Mouse (Mus musculus): Measurements from ENCODE around the gene Gm31371. TPM values are rescaled to one million over a fixed set of nuclear protein-coding genes. Genes with fewer than 3 reads are reported as not detected.
"Not testable (repeated sequence)": the region's sequence is repeated elsewhere in the genome, so short reads cannot be mapped to it uniquely, and the experiment has no call there.

Gm31371 gene
- not detected in 2 replicates for polyA plus RNA-seq (2015; fragmentation: Nextera tagmentation; extraction: Ambion mirVana)

GRCm38 (mm10) chr8:19903092-19903491 lies at the start of gene Gm31371:
Gene Gm31371, plus strand, starts transcription at chr8:19903392.
- 85% methylated on average over 2 of the region's 4 CpGs for WGBS

DNA sequence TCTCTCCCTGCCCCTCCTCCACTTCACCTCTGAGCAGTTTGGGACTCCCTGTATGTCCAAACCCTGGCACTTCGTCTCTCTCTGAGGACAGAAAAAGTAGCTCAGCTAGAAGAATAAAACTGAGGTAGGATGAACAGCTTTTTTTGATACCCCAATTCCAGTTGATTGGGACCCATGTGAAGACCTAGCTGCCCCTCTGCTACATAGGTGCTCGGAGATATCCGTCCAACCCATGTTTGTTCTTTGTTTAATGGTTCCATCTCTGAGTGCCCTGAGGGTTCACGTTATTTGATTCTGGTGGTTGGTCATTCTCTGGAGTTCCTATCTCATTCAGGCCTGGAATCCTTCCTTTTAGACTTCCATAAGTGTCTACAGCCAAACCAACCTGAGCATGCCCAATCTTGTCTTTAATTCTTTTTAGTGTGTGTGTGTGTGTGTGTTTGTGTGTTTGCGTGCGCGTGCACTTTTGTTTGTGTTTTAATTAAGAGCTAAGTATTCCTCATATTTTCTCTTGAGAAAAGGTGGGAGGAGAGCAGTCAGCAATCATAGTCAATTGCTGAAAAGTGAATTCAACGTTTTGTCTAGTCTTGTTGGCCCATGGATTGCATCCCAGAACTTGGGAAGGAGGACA lies 3.3 kb downstream of the Gm31371 start:
- H3K27me3 ChIP-seq (replicated peaks; ENCODE audit: control insufficient read depth, insufficient read depth, low read length); H3K9ac ChIP-seq (replicated peaks; ENCODE audit: low read depth, low read length); H3K4me2 ChIP-seq (ENCODE audit: low read length); ATAC-seq; H3K9me3 ChIP-seq (ENCODE audit: control insufficient read depth, low read length); H3K36me3 ChIP-seq (ENCODE audit: control insufficient read depth, insufficient read depth); H3K4me3 ChIP-seq (replicated peaks; ENCODE audit: low read length); H3K27ac ChIP-seq (ENCODE audit: low read length); H3K4me1 ChIP-seq (replicated peaks; ENCODE audit: control insufficient read depth, insufficient read depth, low read length): not testable (repeated sequence)
- 92% methylated on average over 7 of the region's 8 CpGs for WGBS

More at GRCm38 (mm10) chr8:19903092-19903491, at the start of gene Gm31371:
- not testable (repeated sequence) for H3K9ac ChIP-seq (replicated peaks; ENCODE audit: low read depth, low read length); ATAC-seq; H3K4me1 ChIP-seq (replicated peaks; ENCODE audit: control insufficient read depth, insufficient read depth, low read length); H3K27me3 ChIP-seq (replicated peaks; ENCODE audit: control insufficient read depth, insufficient read depth, low read length); H3K36me3 ChIP-seq (ENCODE audit: control insufficient read depth, insufficient read depth); H3K9me3 ChIP-seq (ENCODE audit: control insufficient read depth, low read length); H3K4me2 ChIP-seq (ENCODE audit: low read length); H3K4me3 ChIP-seq (replicated peaks; ENCODE audit: low read length); H3K27ac ChIP-seq (ENCODE audit: low read length)

- not testable (repeated sequence) for H3K4me3 ChIP-seq (replicated peaks; ENCODE audit: low read length); H3K36me3 ChIP-seq (ENCODE audit: control insufficient read depth, insufficient read depth); H3K9me3 ChIP-seq (ENCODE audit: control insufficient read depth, low read length); ATAC-seq; H3K27ac ChIP-seq (ENCODE audit: low read length); H3K27me3 ChIP-seq (replicated peaks; ENCODE audit: control insufficient read depth, insufficient read depth, low read length); H3K4me2 ChIP-seq (ENCODE audit: low read length); H3K4me1 ChIP-seq (replicated peaks; ENCODE audit: control insufficient read depth, insufficient read depth, low read length); H3K9ac ChIP-seq (replicated peaks; ENCODE audit: low read depth, low read length)
- 82% methylated on average over 4 of the region's 6 CpGs for WGBS
Observed at GRCm38 (mm10) chr8:19908841-19909321, 5.7 kb downstream of the Gm31371 start.

- not testable (repeated sequence) for ATAC-seq
- 82% methylated on average over 2 of the region's 3 CpGs for WGBS
Observed at GRCm38 (mm10) chr8:19919086-19919485, 15.9 kb downstream of the Gm31371 start.

GRCm38 (mm10) chr8:19934274-19934673 lies 31.1 kb downstream of the Gm31371 start:
- not testable (repeated sequence) for H3K27ac ChIP-seq (ENCODE audit: low read length); H3K4me3 ChIP-seq (replicated peaks; ENCODE audit: low read length)
- WGBS = no CpG with 5 or more reads among the region's 6 CpGs

More at GRCm38 (mm10) chr8:19919086-19919485, 15.9 kb downstream of the Gm31371 start:
- not testable (repeated sequence) for H3K27me3 ChIP-seq (replicated peaks; ENCODE audit: control insufficient read depth, insufficient read depth, low read length); H3K4me1 ChIP-seq (replicated peaks; ENCODE audit: control insufficient read depth, insufficient read depth, low read length); H3K4me2 ChIP-seq (ENCODE audit: low read length); H3K9ac ChIP-seq (replicated peaks; ENCODE audit: low read depth, low read length); H3K36me3 ChIP-seq (ENCODE audit: control insufficient read depth, insufficient read depth); H3K27ac ChIP-seq (ENCODE audit: low read length); H3K9me3 ChIP-seq (ENCODE audit: control insufficient read depth, low read length); H3K4me3 ChIP-seq (replicated peaks; ENCODE audit: low read length)

DNA sequence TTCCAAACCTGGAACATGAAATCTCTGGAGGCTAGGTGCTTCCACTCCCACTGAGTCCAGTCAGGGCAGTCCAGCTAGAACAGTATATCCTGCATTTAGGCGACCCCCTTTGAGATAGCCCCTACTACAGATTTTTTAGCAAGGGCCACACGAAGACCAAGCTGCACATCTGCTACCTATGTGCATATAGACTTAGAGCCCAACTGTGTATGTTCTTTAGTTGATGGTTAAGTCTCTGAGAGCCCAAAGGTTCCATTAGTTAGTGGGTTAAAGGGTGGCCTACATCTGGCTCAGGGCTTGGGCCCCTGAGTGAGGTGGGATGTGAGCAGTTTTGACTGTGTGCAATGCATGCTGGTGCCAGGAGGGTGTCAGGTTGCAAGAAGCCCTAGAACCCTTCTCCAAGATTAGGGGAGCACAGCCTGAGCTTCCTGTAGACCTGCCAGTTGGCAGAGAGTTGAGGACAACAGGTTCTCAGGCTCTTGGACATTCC lies 32.4 kb downstream of the Gm31371 start:
- H3K27me3 ChIP-seq (replicated peaks; ENCODE audit: control insufficient read depth, insufficient read depth, low read length); H3K4me3 ChIP-seq (replicated peaks; ENCODE audit: low read length); H3K4me2 ChIP-seq (ENCODE audit: low read length); ATAC-seq; H3K27ac ChIP-seq (ENCODE audit: low read length); H3K9ac ChIP-seq (replicated peaks; ENCODE audit: low read depth, low read length); H3K4me1 ChIP-seq (replicated peaks; ENCODE audit: control insufficient read depth, insufficient read depth, low read length); H3K9me3 ChIP-seq (ENCODE audit: control insufficient read depth, low read length); H3K36me3 ChIP-seq (ENCODE audit: control insufficient read depth, insufficient read depth): not testable (repeated sequence)
- WGBS = 77% methylated on average over 1 of the region's 2 CpGs

More at GRCm38 (mm10) chr8:19934274-19934673, 31.1 kb downstream of the Gm31371 start:
- H3K4me1 ChIP-seq (replicated peaks; ENCODE audit: control insufficient read depth, insufficient read depth, low read length); H3K36me3 ChIP-seq (ENCODE audit: control insufficient read depth, insufficient read depth); H3K9me3 ChIP-seq (ENCODE audit: control insufficient read depth, low read length); H3K4me2 ChIP-seq (ENCODE audit: low read length); H3K27me3 ChIP-seq (replicated peaks; ENCODE audit: control insufficient read depth, insufficient read depth, low read length); ATAC-seq; H3K9ac ChIP-seq (replicated peaks; ENCODE audit: low read depth, low read length): not testable (repeated sequence)

- Histone ChIP-seq H3K9ac (replicated peaks; ENCODE audit: low read depth, low read length) (no peak overlapping the region), H3K4me3 (replicated peaks; ENCODE audit: low read length) (no peak overlapping the region), H3K4me2 (ENCODE audit: low read length) (no peak overlapping the region), H3K9me3 (ENCODE audit: control insufficient read depth, low read length) (peaks cover 6% of the 10 kb centered on the region; the same call in 1 of the 2 replicates), H3K27me3 (replicated peaks; ENCODE audit: control insufficient read depth, insufficient read depth, low read length) (no peaks in the 10 kb centered on the region), H3K27ac (ENCODE audit: low read length) (no peak overlapping the region), H3K36me3 (ENCODE audit: control insufficient read depth, insufficient read depth) (no peaks in the 10 kb centered on the region), H3K4me1 (replicated peaks; ENCODE audit: control insufficient read depth, insufficient read depth, low read length) (no peaks in the 10 kb centered on the region)
- ATAC-seq = no peak
- WGBS = 85% methylated on average over 2 of the region's 2 CpGs
Observed at GRCm38 (mm10) chr8:19960935-19961334, 57.7 kb downstream of the Gm31371 start.

GRCm38 (mm10) chr8:19963766-19964165 lies 60.6 kb downstream of the Gm31371 start:
- 79% methylated on average over 2 of the region's 2 CpGs for WGBS
- H3K9ac ChIP-seq (replicated peaks; ENCODE audit: low read depth, low read length); H3K27me3 ChIP-seq (replicated peaks; ENCODE audit: control insufficient read depth, insufficient read depth, low read length); H3K9me3 ChIP-seq (ENCODE audit: control insufficient read depth, low read length); H3K4me1 ChIP-seq (replicated peaks; ENCODE audit: control insufficient read depth, insufficient read depth, low read length); H3K4me3 ChIP-seq (replicated peaks; ENCODE audit: low read length); H3K36me3 ChIP-seq (ENCODE audit: control insufficient read depth, insufficient read depth); H3K27ac ChIP-seq (ENCODE audit: low read length); H3K4me2 ChIP-seq (ENCODE audit: low read length); ATAC-seq: not testable (repeated sequence)

DNA sequence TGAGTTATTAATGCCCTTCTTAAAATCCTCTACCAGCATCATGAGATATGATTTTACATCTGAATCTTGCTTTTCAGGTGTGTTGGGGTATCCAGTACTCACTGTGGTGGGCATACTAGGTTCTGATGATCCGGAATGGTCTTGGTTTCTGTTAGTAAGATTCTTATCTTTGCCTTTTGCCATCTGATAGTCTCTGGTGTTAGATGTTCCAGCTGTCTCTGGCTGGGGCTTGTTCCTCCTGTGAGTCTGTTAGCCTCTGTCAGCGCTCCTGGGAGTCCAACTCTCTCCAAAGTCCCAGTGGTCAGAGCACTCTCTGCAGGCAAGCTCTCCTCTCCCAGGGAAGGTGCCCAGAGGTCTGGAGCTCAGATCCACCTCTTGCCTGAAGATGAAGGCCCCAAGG lies 65.0 kb downstream of the Gm31371 start:
- not testable (repeated sequence) for ATAC-seq
- WGBS = 46% methylated on average over 2 of the region's 2 CpGs

More for the DNA sequence above, 65.0 kb downstream of the Gm31371 start:
- not testable (repeated sequence) for H3K9me3 ChIP-seq (ENCODE audit: control insufficient read depth, low read length); H3K27ac ChIP-seq (ENCODE audit: low read length); H3K4me2 ChIP-seq (ENCODE audit: low read length); H3K4me3 ChIP-seq (replicated peaks; ENCODE audit: low read length); H3K4me1 ChIP-seq (replicated peaks; ENCODE audit: control insufficient read depth, insufficient read depth, low read length); H3K27me3 ChIP-seq (replicated peaks; ENCODE audit: control insufficient read depth, insufficient read depth, low read length); H3K9ac ChIP-seq (replicated peaks; ENCODE audit: low read depth, low read length); H3K36me3 ChIP-seq (ENCODE audit: control insufficient read depth, insufficient read depth)
